Mouse (Mus musculus) spleen, postnatal 10 days (tissue): Measurements from ENCODE around the gene Pigl.
"Not testable (repeated sequence)": the region's sequence is repeated elsewhere in the genome, so short reads cannot be mapped to it uniquely, and the experiment has no call there.

Experiments used
- DNase-seq, 2 experiments: peaks; one replicate each; pipeline ENCODE4 v3.0.0; 2021 to 2022; ENCODE audit warnings: low spot score in 2 of 2

Pigl gene

GRCm38 (mm10) chr11:62467289-62467688, 9.0 kb downstream of the Pigl start:
- not testable (repeated sequence) for DNase-seq

- no peak for DNase-seq
Observed at GRCm38 (mm10) chr11:62470451-62470850, 12.2 kb downstream of the Pigl start.

GRCm38 (mm10) chr11:62473516-62473915, 15.3 kb downstream of the Pigl start:
- DNase-seq, result no peak

GRCm38 (mm10) chr11:62476156-62476555, 17.9 kb downstream of the Pigl start:
- DNase-seq, result no peak

- DNase-seq, result no peak
Observed at GRCm38 (mm10) chr11:62478931-62479330, 20.7 kb downstream of the Pigl start.

- no peak for DNase-seq
Observed at GRCm38 (mm10) chr11:62479581-62479980, 21.3 kb downstream of the Pigl start.

- no peak for DNase-seq
Observed at GRCm38 (mm10) chr11:62486949-62487348, 28.7 kb downstream of the Pigl start.

- DNase-seq, result no peak
Observed at GRCm38 (mm10) chr11:62487540-62488350, 29.5 kb downstream of the Pigl start.

GRCm38 (mm10) chr11:62493701-62494100, 35.4 kb downstream of the Pigl start:
- no peak for DNase-seq

- peak; percentile 12 to 59 for DNase-seq
Observed at GRCm38 (mm10) chr11:62494754-62495275, 36.6 kb downstream of the Pigl start.

- peak in 1 of 2 experiments; percentile 20 for DNase-seq
Observed at GRCm38 (mm10) chr11:62495276-62495801, 37.1 kb downstream of the Pigl start.

- peak; percentile 16 to 66 for DNase-seq
Observed at GRCm38 (mm10) chr11:62496151-62496715, 38.0 kb downstream of the Pigl start.

- no peak for DNase-seq
Observed at GRCm38 (mm10) chr11:62497181-62497580, 38.9 kb downstream of the Pigl start.

GRCm38 (mm10) chr11:62498802-62499201, 40.5 kb downstream of the Pigl start:
- no peak for DNase-seq

- DNase-seq, result no peak
Observed at GRCm38 (mm10) chr11:62500529-62500928, 42.3 kb downstream of the Pigl start.

GRCm38 (mm10) chr11:62507683-62508082, 49.4 kb downstream of the Pigl start:
- no peak for DNase-seq

GRCm38 (mm10) chr11:62508365-62508764, 50.1 kb downstream of the Pigl start:
- DNase-seq, result not testable (repeated sequence)

- DNase-seq, result not testable (repeated sequence)
Observed at GRCm38 (mm10) chr11:62508816-62509215, 50.6 kb downstream of the Pigl start.

GRCm38 (mm10) chr11:62509571-62509970, 51.3 kb downstream of the Pigl start:
- DNase-seq, result no peak

- DNase-seq, result no peak
Observed at GRCm38 (mm10) chr11:62510956-62511355, 52.7 kb downstream of the Pigl start.

GRCm38 (mm10) chr11:62511444-62512202, 53.4 kb downstream of the Pigl start:
- DNase-seq, result no peak

GRCm38 (mm10) chr11:62512529-62513080, 54.3 kb downstream of the Pigl start:
- DNase-seq, result no peak
